Mouse (Mus musculus) kidney, adult 2 months (tissue): ENCODE measurements around the gene Tmco4. TPM values are rescaled to one million over a fixed set of nuclear protein-coding genes. Genes with fewer than 3 reads are reported as not detected.

ENCODE experiments used
- DNase-seq: peaks from one replicate; pipeline ENCODE4 v3.0.0; 2021
- H3K27ac ChIP-seq: fragments of 200-500 bp; 2 replicates; pipeline ENCODE4 v1.5.1; 2012; ENCODE audit warnings: low read depth, low read length, control low read depth, inconsistent platforms; ENCODE audit not compliant: insufficient read depth
- H3K27me3 ChIP-seq: fragments of 200-500 bp; replicated peaks from 2 replicates; pipeline ENCODE4 v1.6.1; 2012; ENCODE audit warnings: mild to moderate bottlenecking, moderate library complexity, low read length, inconsistent platforms; ENCODE audit not compliant: control insufficient read depth, insufficient read depth
- H3K36me3 ChIP-seq: fragments of 200-500 bp; 2 replicates; pipeline ENCODE4 v1.6.1; 2012; ENCODE audit warnings: mild to moderate bottlenecking, moderate library complexity, low read length, inconsistent platforms; ENCODE audit not compliant: control insufficient read depth, insufficient read depth
- H3K4me1 ChIP-seq: fragments of 200-500 bp; 2 replicates; pipeline ENCODE4 v1.6.1; 2011; ENCODE audit warnings: low read length; ENCODE audit not compliant: control insufficient read depth, insufficient read depth
- H3K4me3 ChIP-seq: fragments of 200-500 bp; 2 replicates; pipeline ENCODE4 v1.5.1; 2011; ENCODE audit warnings: mild to moderate bottlenecking, low read depth, low read length, control low read depth; ENCODE audit not compliant: insufficient read depth
- CTCF ChIP-seq: fragments of 200-500 bp; conservative IDR thresholded peaks from 2 replicates; pipeline ENCODE4 v1.5.1; 2011; ENCODE audit warnings: low read depth, mild to moderate bottlenecking, control low read depth, low read length, moderate library complexity, mixed read lengths; ENCODE audit not compliant: insufficient read depth, insufficient read length
- POLR2A ChIP-seq: fragments of 200-500 bp; IDR thresholded peaks from one replicate; pipeline ENCODE4 v1.6.1; 2011; ENCODE audit warnings: low read depth, low read length, control low read depth
- WGBS: fragments of 180-500 bp; shearing (Covaris S2); methylation state at CpG from one replicate; pipeline ENCODE4 v1.1.7; 2018; 5-methylcytosine and 5-hydroxymethylcytosine counted together
- polyA plus RNA-seq: library from polyadenylated mRNA; depleted of rRNA; stranded (reverse); fragments of >200 nt; gene quantifications from 2 replicates; pipeline ENCODE4 v1.2.3, GENCODE M21; 2012

Tmco4 gene
- polyA plus RNA-seq, 1 experiment: 19.6 TPM

DNA sequence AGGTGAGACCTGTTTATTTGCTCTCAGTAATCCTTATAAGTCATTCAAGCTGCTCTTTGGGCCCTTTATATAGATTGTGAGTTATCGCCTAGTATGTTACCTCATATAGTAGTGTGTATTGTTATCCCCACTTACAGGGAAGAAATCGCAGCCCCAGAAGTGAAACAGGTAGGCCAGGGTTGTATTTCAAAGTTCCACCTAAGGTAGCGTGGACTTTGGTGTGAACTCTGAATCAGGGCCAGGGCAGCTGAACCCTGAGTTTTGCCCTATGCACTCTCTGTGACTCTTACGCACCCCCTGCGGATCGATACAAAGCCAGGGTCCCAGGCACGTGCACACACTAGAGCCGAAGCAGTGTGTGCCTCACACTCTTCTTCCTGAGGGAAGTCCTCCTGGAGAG lies 31.4 kb downstream of the Tmco4 start:
- Histone ChIP-seq H3K4me3 (no peak overlapping the region), H3K36me3 (no peaks in the 10 kb centered on the region), H3K27me3 (no peaks in the 10 kb centered on the region), H3K4me1 (peaks cover 8% of the 10 kb centered on the region; the same call in 1 of the 2 replicates), H3K27ac (no peak overlapping the region)
- TF ChIP-seq POLR2A: no peak
- no peak for TF ChIP-seq CTCF
- peak; percentile 54 for DNase-seq
- 75% methylated on average over 8 of the region's 8 CpGs for WGBS

DNA sequence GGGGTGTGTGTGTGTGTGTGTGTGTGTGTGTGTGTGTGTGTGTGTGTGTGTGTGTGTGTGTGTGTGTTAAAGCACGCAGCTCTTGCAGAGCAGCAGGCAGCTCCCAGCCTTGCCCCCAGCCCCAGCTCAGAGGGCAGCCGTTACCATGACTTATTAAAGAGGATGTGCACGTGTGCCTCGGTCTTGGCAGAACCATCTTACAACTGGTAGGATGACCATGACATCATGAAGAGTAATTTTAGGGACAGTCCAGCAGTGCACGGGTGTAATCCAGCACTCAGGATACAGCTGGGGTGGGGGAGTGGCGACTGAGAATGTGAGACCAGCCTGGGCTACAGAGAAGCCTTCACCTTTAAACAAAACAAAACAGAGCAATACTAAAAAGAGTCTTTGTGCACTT lies 32.5 kb downstream of the Tmco4 start:
- no peak overlapping the region for H3K4me3 ChIP-seq
- H3K36me3 ChIP-seq: no peaks in the 10 kb centered on the region
- TF ChIP-seq CTCF: no peak
- no peak for TF ChIP-seq POLR2A
- no peak for DNase-seq
- no peak overlapping the region for H3K27ac ChIP-seq
- no peaks in the 10 kb centered on the region for H3K27me3 ChIP-seq
- 61% methylated on average over 6 of the region's 6 CpGs for WGBS
- H3K4me1 ChIP-seq: peaks cover 8% of the 10 kb centered on the region; the same call in 1 of the 2 replicates

DNA sequence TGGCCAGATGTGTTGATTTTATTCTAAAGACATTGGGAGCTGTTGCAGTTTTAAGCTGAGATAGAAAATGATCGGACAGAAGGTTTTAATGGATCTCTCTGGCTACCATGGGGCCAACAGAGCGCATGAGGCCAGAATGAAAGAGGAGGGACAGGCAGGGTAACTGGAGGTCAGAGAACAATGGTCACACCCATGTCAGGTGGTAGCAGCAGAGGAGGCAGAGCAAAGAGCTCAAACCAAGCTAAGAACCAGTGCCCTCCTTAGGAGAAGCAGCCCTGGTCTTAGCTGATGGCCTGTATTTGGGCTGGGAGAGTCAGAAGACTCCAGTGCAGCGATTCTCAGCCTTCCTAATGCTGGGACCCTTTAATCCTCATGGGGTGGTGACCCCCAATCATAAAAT lies 34.7 kb downstream of the Tmco4 start:
- Histone ChIP-seq H3K27ac (no peak overlapping the region), H3K27me3 (no peaks in the 10 kb centered on the region), H3K4me3 (no peak overlapping the region), H3K4me1 (0 out of 2 replicates have a peak, but pooled peaks cover 4% of the 10 kb centered on the region), H3K36me3 (no peaks in the 10 kb centered on the region)
- DNase-seq: no peak
- WGBS: 86% methylated on average over 3 of the region's 3 CpGs
- TF ChIP-seq POLR2A: no peak
- TF ChIP-seq CTCF: no peak

DNA sequence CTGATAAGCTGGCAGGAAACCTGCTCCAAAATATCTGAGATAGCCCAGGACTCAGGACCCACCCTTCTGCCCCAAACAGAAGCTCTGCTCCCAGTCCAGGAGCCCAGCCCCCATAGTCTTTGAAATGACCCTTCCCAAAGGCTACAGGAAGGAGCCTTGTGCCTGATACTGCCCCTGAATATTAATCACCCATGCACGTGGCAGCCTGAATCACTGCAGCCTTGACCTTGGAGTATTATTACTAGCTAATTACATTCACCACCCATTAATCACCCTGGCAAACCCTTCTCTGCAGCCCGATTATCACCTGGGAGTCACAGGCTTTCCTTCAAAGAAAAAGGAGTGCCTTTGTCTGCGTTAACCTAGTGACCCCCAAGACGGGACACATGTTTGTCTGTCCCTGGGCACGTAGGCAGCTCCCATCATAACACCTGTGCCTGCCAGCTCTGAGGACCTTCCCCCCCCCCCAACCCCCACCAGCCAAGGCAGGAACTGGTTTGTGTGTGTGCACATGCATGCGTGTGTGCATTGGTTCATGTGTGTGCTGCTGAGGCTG lies 35.4 kb downstream of the Tmco4 start:
- TF ChIP-seq CTCF: no peak
- no peak for TF ChIP-seq POLR2A
- 41% methylated on average over 6 of the region's 6 CpGs for WGBS
- peak; percentile 30 for DNase-seq

DNA sequence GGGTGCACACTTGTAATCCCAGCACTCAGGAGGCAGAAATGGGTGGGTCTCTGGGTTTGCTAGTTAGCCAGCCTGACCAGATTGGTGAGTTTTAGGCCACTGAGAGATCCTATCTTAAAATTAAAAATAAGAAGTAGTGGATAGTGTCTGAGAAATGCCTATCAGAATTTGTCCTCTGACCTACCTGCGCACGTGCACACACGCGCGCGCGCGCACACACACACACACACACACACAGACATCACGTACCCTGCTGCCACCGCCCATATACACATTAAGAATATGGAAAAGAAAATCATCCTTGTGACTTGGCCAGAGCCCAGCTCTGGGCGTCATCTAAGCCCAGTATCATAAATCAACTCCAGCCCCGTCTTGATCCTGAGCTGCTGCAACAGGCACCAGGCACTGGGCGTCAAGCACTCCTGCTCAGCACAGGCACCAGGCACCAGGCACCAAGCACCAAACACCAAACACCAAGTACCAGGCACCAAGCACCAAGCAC lies 38.6 kb downstream of the Tmco4 start:
- Histone ChIP-seq H3K27ac (no peak overlapping the region), H3K4me3 (no peak overlapping the region), H3K4me1 (0 out of 2 replicates have a peak, but pooled peaks cover 4% of the 10 kb centered on the region), H3K27me3 (no peaks in the 10 kb centered on the region), H3K36me3 (no peaks in the 10 kb centered on the region)
- DNase-seq: no peak
- TF ChIP-seq POLR2A (no peak), CTCF (no peak)
- WGBS: 84% methylated on average over 13 of the region's 13 CpGs

More for the DNA sequence above, 35.4 kb downstream of the Tmco4 start:
- no peaks in the 10 kb centered on the region for H3K36me3 ChIP-seq
- no peak overlapping the region for H3K4me3 ChIP-seq
- 0 out of 2 replicates have a peak, but pooled peaks cover 4% of the 10 kb centered on the region for H3K4me1 ChIP-seq
- H3K27ac ChIP-seq: no peak overlapping the region
- no peaks in the 10 kb centered on the region for H3K27me3 ChIP-seq

DNA sequence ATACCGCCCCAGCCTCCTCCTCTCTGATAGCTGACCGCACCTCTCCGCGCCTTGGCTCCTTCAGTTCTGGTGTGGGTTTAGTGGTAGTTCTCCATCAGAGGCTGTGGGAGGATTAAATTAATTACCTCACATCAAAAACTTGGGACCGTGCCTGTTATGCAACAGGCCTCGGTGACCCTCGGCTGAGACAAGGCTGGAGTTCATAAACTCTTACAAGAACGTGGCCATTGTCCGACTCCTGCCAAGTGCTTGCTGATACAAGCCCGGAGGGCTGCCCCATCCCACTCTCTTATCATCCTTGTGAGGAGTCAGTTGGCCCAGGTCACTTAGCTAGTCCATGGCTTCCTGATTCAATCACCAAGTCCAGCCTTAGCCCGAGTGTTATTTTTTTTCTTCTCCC lies 40.6 kb downstream of the Tmco4 start:
- 66% methylated on average over 11 of the region's 11 CpGs for WGBS
- H3K4me3 ChIP-seq: no peak overlapping the region
- H3K36me3 ChIP-seq: no peaks in the 10 kb centered on the region
- TF ChIP-seq CTCF (no peak), POLR2A (no peak)
- no peak overlapping the region for H3K27ac ChIP-seq
- 0 out of 2 replicates have a peak, but pooled peaks cover 2% of the 10 kb centered on the region for H3K4me1 ChIP-seq
- H3K27me3 ChIP-seq: no peaks in the 10 kb centered on the region
- DNase-seq: peak; percentile 29

DNA sequence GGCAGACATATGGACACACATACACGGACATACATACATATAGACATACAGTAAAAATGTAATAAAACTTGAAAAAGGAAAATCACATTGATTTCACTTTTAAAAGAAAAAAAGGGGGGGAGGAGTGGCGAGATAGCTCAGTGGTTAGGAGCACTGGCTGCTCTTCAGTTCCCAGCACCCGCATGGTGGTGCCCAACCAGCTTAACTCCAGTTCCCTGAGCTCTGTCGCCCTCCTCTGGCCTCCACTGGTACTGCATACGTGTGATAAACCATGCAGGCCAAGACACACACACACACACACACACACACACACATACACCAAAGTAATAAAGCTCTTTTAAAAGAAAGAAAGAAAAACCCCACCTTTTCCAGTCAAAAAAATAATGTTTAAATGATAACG lies 42.1 kb downstream of the Tmco4 start:
- Histone ChIP-seq H3K36me3 (no peaks in the 10 kb centered on the region), H3K27me3 (no peaks in the 10 kb centered on the region), H3K4me1 (no peaks in the 10 kb centered on the region), H3K27ac (no peak overlapping the region), H3K4me3 (no peak overlapping the region)
- TF ChIP-seq POLR2A (no peak), CTCF (peak; percentile 55)
- no peak for DNase-seq
- 91% methylated on average over 6 of the region's 6 CpGs for WGBS
